Mouse (Mus musculus): Measurements from ENCODE around the gene Olfr907.

GRCm38 (mm10) chr9:38462844-38463243, 32.8 kb upstream of the Olfr907 start, which contains the start of gene Olfr904:
- TF ChIP-seq CTCF (IDR thresholded peaks at IDR 0.05; ENCODE audit: borderline replicate concordance, extremely low read depth, insufficient read depth, insufficient read length) = no peak
- no peak for TF ChIP-seq POLR2A (IDR thresholded peaks at IDR 0.05; ENCODE audit: borderline replicate concordance, extremely low read depth, insufficient read depth, insufficient read length, poor library complexity, severe bottlenecking)
